Mouse (Mus musculus) embryo, embryonic 10 days (tissue): ENCODE measurements around the gene Car3.

Source experiments
- DNase-seq: peaks from one replicate; pipeline ENCODE4 v3.0.0-alpha.2; 2015; ENCODE audit warnings: low spot score

The Car3 gene

GRCm38 (mm10) chr3:14911992-14912582 lies 48.8 kb downstream of the Car3 start:
- no peak for DNase-seq

GRCm38 (mm10) chr3:14913774-14914173 lies 50.5 kb downstream of the Car3 start:
- no peak for DNase-seq

- DNase-seq, result no peak
These were observed 52.0 kb downstream of the Car3 start for GRCm38 (mm10) chr3:14915355-14915754.

GRCm38 (mm10) chr3:14917261-14917660 lies 53.9 kb downstream of the Car3 start:
- DNase-seq, result no peak
